Mouse (Mus musculus) liver, embryonic 14.5 days (tissue): ENCODE data around the gene Ank2.

Source experiments
- CTCF ChIP-seq: IDR thresholded peaks from 2 replicates; pipeline ENCODE4 v1.5.1; 2016; ENCODE audit warnings: antibody characterized with exemption, low read depth, control low read depth
- EP300 ChIP-seq: IDR thresholded peaks from 2 replicates; pipeline ENCODE4 v1.6.1; 2016; ENCODE audit warnings: antibody characterized with exemption, low read depth

GRCm38 (mm10) chr3:127224315-127225166 is 274.6 kb downstream of the Ank2 start:
- TF ChIP-seq CTCF (no peak), EP300 (no peak)
